Comparison of ENCODE assay signal across 9 mouse cellular contexts in genomic region chr3:101163160-101163990, GRCm38 (mm10). TPM values are rescaled to one million over a fixed set of nuclear protein-coding genes. Genes with fewer than 3 reads are reported as not detected.
DNase-seq lines count a peak whose midpoint lies in the region; ATAC-seq lines count a peak whose summit lies in the region.
"Had no signal": no experiment of that assay in that cellular context is flagged by ENCODE, and none has a peak within 500 bp of the region (broad histone marks: within the 10 kb centered on the region; RNA-seq: fewer than 3 reads in every experiment).

No protein-coding gene starts in this region.

- H3K36me3 ChIP-seq in heart, embryonic 10.5 days, result no peaks in the 10 kb centered on the region
- H3K36me3 ChIP-seq in embryonic facial prominence, embryonic 15.5 days, result no peaks in the 10 kb centered on the region

- H3K4me1 ChIP-seq in heart, embryonic 10.5 days, result peaks cover 58% of the 10 kb centered on the region
- peaks cover 40% of the 10 kb centered on the region for H3K4me1 ChIP-seq in embryonic facial prominence, embryonic 15.5 days

- peak overlapping the region; percentile 34 for H3K4me2 ChIP-seq in embryonic facial prominence, embryonic 15.5 days (replicated peaks)

- no peaks in the 10 kb centered on the region for H3K9me3 ChIP-seq in heart, embryonic 10.5 days
- no peaks in the 10 kb centered on the region for H3K9me3 ChIP-seq in embryonic facial prominence, embryonic 15.5 days (replicated peaks)

- no peak for DNase-seq in heart, embryonic 10.5 days (ENCODE audit: low spot score)
- no peak for DNase-seq in heart, postnatal 4 days
- peak; percentile 13 for DNase-seq in right cerebral cortex, postnatal 14 days
- DNase-seq in right cerebral cortex, postnatal 25 days, result no peak
- DNase-seq in yolk sac, embryonic 10.5 days (ENCODE audit: low spot score), result peak; percentile 47
- DNase-seq in frontal cortex, postnatal 10 days (ENCODE audit: low spot score in 2 of 2), result no peak
- DNase-seq in lung, postnatal 25 days (ENCODE audit: low spot score), result no peak

- 45% methylated on average over 16 of the region's 16 CpGs for WGBS in heart, embryonic 10.5 days
- WGBS in embryonic facial prominence, embryonic 15.5 days, result 31% methylated on average over 16 of the region's 16 CpGs

- ATAC-seq in embryonic facial prominence, embryonic 15.5 days (ENCODE audit: insufficient number of reproducible peaks, low FRiP score, low TSS enrichment, low read depth), result no peak

- no peaks in the 10 kb centered on the region for H3K27me3 ChIP-seq in heart, embryonic 10.5 days (ENCODE audit: insufficient read depth, poor library complexity, severe bottlenecking)
- H3K27me3 ChIP-seq in embryonic facial prominence, embryonic 15.5 days, result no peaks in the 10 kb centered on the region

- peak overlapping the region; percentile 86 for H3K27ac ChIP-seq in heart, embryonic 10.5 days
- 0 out of 2 replicates have a peak overlapping the region, but pooled peaks have one; percentile 79 for H3K27ac ChIP-seq in embryonic facial prominence, embryonic 15.5 days (replicated peaks)
- H3K27ac ChIP-seq: liver, embryonic 14.5 days had no signal

- no peak overlapping the region for H3K4me3 ChIP-seq in heart, embryonic 10.5 days
- no peak overlapping the region for H3K4me3 ChIP-seq in embryonic facial prominence, embryonic 15.5 days (replicated peaks)

- no peak overlapping the region for H3K9ac ChIP-seq in embryonic facial prominence, embryonic 15.5 days
- H3K9ac ChIP-seq: liver, embryonic 14.5 days had no signal

RNA-seq across cellular contexts. Expression of gene Ptgfrn, which starts 53.3 kb away (rescaled TPM):
- 4.8 and 5.6 TPM in 2 replicates for polyA plus RNA-seq in heart, embryonic 10.5 days (2016; fragmentation: Nextera tagmentation; extraction: Ambion mirVana)
- 10 to 100 TPM; 87.6 to 89.2 TPM for total RNA-seq in heart, postnatal 4 days (2021)
- 7.4 and 9.8 TPM in 2 replicates for polyA plus RNA-seq in embryonic facial prominence, embryonic 15.5 days (2015; fragmentation: Nextera tagmentation; extraction: Ambion mirVana)

Comparison
In these comparisons a context has a peak if more than half of its experiments do, and no peak if none do; other contexts are left out.
1. DNase-seq: peak in right cerebral cortex, postnatal 14 days (single experiment) and yolk sac, embryonic 10.5 days (single experiment); none in heart, embryonic 10.5 days (single experiment), heart, postnatal 4 days (single experiment), right cerebral cortex, postnatal 25 days (single experiment), frontal cortex, postnatal 10 days (0 of 2) and lung, postnatal 25 days (single experiment).